Mouse (Mus musculus): ENCODE results near the gene Eci1. TPM values are rescaled to one million over a fixed set of nuclear protein-coding genes. Genes with fewer than 3 reads are reported as not detected.

Eci1 gene
- total RNA-seq, 2 experiments from 2014 or later = 30.7 to 35.5 TPM

- peak within 1 kb of the TSS; percentile 99 for H3K27ac ChIP-seq
- H3K4me3 ChIP-seq = peak within 1 kb of the TSS; percentile 68
- DNase-seq (ENCODE audit: low spot score in 2 of 2) = peak; percentile 96 to 99
- TF ChIP-seq CTCF (conservative IDR thresholded peaks at IDR 0.05) = peak; percentile 89
Measured at GRCm38 (mm10) chr17:24478663-24479380, 52.4 kb downstream of the Eci1 start, which contains the start of gene Mlst8. TSS of gene Mlst8 (minus strand) at chr17:24479078.

GRCm38 (mm10) chr17:24479431-24479830 lies 53.0 kb downstream of the Eci1 start:
- no peak for DNase-seq (ENCODE audit: low spot score in 2 of 2)
- H3K27ac ChIP-seq = peak overlapping the region; percentile 99
- H3K4me3 ChIP-seq = peak overlapping the region; percentile 68
- TF ChIP-seq CTCF (conservative IDR thresholded peaks at IDR 0.05) = no peak

DNA sequence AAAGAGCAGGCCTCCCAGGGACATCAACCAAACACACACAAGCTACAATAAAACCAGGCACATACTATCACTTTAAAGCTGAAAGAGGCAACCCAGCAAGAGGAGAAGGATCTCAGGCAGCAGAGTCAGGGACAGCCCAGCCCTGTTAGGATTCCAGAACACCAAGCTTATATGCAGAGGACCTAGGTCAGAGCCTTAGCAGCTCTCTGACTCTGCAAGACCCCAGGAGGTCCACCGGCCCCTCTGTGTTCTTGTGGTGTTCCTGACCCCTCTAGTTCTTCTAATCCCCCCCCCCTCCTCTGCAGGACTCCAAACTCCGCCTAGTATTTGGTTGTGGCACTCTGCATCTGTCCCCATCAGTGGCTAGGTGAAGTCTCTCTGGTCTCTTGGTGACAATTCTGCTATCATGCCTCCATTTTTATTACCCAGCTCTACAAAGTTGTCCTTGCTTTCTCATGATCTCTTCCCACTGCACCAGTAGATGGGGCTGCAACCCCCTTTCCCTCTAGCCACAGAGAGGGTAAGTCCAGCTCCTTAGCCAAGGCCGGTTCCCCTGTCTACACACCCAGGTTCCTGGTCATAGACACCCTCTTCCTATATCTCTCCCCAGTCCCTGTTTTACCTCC lies 53.9 kb downstream of the Eci1 start:
- H3K4me3 ChIP-seq = no peak overlapping the region
- DNase-seq (ENCODE audit: low spot score in 2 of 2) = no peak
- TF ChIP-seq CTCF (conservative IDR thresholded peaks at IDR 0.05) = peak; percentile 69
- no peak overlapping the region for H3K27ac ChIP-seq

- no peak overlapping the region for H3K4me3 ChIP-seq
- no peak for TF ChIP-seq CTCF (conservative IDR thresholded peaks at IDR 0.05)
- no peak for DNase-seq (ENCODE audit: low spot score in 2 of 2)
- no peak overlapping the region for H3K27ac ChIP-seq
Measured at GRCm38 (mm10) chr17:24481027-24481815, 54.8 kb downstream of the Eci1 start.

DNA sequence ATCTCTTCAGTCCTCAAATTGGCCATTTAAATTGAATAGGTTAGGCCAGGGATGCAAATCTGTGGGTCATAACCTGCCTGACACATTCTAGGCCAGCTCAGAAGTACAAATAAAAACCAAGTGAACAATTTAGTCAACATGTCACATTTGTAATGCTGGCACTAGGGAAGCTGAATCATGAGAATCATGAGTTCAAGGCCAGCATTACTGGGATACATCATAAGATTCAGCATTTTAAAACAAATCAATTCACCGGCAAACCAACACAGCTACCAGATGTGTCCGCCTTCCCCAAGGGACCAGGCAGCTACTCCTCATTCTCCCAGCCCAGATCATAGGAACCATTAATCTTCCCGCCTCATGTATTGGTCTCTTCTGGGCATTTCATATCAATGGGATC lies 57.1 kb downstream of the Eci1 start:
- TF ChIP-seq CTCF (conservative IDR thresholded peaks at IDR 0.05) = no peak

GRCm38 (mm10) chr17:24485090-24485860 lies 58.8 kb downstream of the Eci1 start:
- DNase-seq (ENCODE audit: low spot score in 2 of 2) = no peak

More for the DNA sequence above, 57.1 kb downstream of the Eci1 start:
- no peak overlapping the region for H3K4me3 ChIP-seq
- H3K27ac ChIP-seq = no peak overlapping the region
- DNase-seq (ENCODE audit: low spot score in 2 of 2) = no peak

GRCm38 (mm10) chr17:24488186-24488661 lies 61.8 kb downstream of the Eci1 start, which contains the start of gene Caskin1:
TSS of gene Caskin1 (plus strand) at chr17:24488601.
- Histone ChIP-seq H3K27ac (peak within 1 kb of the TSS; percentile 98), H3K4me3 (peak within 1 kb of the TSS; percentile 66)
- TF ChIP-seq CTCF (conservative IDR thresholded peaks at IDR 0.05) = no peak
- DNase-seq (ENCODE audit: low spot score in 2 of 2) = no peak

More at GRCm38 (mm10) chr17:24485090-24485860, 58.8 kb downstream of the Eci1 start:
- TF ChIP-seq CTCF (conservative IDR thresholded peaks at IDR 0.05) = no peak
- Histone ChIP-seq H3K4me3 (no peak overlapping the region), H3K27ac (peak overlapping the region; percentile 36)

- Histone ChIP-seq H3K27ac (peak overlapping the region; percentile 98), H3K4me3 (peak overlapping the region; percentile 66)
- TF ChIP-seq CTCF (conservative IDR thresholded peaks at IDR 0.05) = no peak
- DNase-seq (ENCODE audit: low spot score in 2 of 2) = no peak
Measured at GRCm38 (mm10) chr17:24488662-24489264, 62.3 kb downstream of the Eci1 start.

Other genes with a start within 250 kb of the Eci1 start
- gene Tbc1d24, start 221.1 kb upstream of the Eci1 start, total RNA-seq (2021) = 10 to 100 TPM; 61.2 to 66.1 TPM
- gene Ntn3, start 217.1 kb upstream of the Eci1 start, total RNA-seq (2021) = 1 to 10 TPM; 9.1 to 9.9 TPM
- 1 to 10 TPM; 9.5 to 9.8 TPM for gene Tedc2, start 205.8 kb upstream of the Eci1 start, total RNA-seq (2021)
- gene Ccnf, start 175.2 kb upstream of the Eci1 start, total RNA-seq (2021) = 1 to 10 TPM; 4.6 to 6.2 TPM
- gene Abca17, start 75.6 kb upstream of the Eci1 start, total RNA-seq (2021) = 1 to 10 TPM in 1 of 2 experiments, under 1 TPM in 1; 0.69 to 1.2 TPM
- gene Abca3, start 74.7 kb upstream of the Eci1 start, total RNA-seq (2021) = 10 to 100 TPM; 64.6 to 66.9 TPM
- 100 to 1,000 TPM; 127 to 134 TPM for gene Rnps1, start 12.1 kb upstream of the Eci1 start, total RNA-seq (2021)
- 10 to 100 TPM in 1 of 2 experiments, 1 to 10 TPM in 1; 5.4 to 10.7 TPM for gene Dnase1l2, start 16.5 kb downstream of the Eci1 start, total RNA-seq (2021)
- gene E4f1, start 43.7 kb downstream of the Eci1 start, total RNA-seq (2021) = 10 to 100 TPM; 34.0 to 39.4 TPM
- gene Pgp, start 43.8 kb downstream of the Eci1 start, total RNA-seq (2021) = 10 to 100 TPM; 58.2 to 62.7 TPM
- gene Bricd5, start 47.2 kb downstream of the Eci1 start, total RNA-seq (2021) = 1 to 10 TPM; 2.0 to 2.3 TPM
- 10 to 100 TPM; 36.0 to 44.9 TPM for gene Mlst8, start 52.4 kb downstream of the Eci1 start, total RNA-seq (2021)
- 100 to 1,000 TPM; 153 to 158 TPM for gene Caskin1, start 62.0 kb downstream of the Eci1 start, total RNA-seq (2021)
- 10 to 100 TPM; 87.9 to 95.5 TPM for gene Traf7, start 101.3 kb downstream of the Eci1 start, total RNA-seq (2021)
- gene Rab26, start 107.6 kb downstream of the Eci1 start, total RNA-seq (2021) = 10 to 100 TPM; 78.2 to 82.2 TPM
- gene Pkd1, start 123.2 kb downstream of the Eci1 start, total RNA-seq (2021) = 10 to 100 TPM; 87.0 to 93.3 TPM
- gene Tsc2, start 206.0 kb downstream of the Eci1 start, total RNA-seq (2021) = 100 to 1,000 TPM; 192 to 223 TPM
- 1 to 10 TPM; 6.2 to 6.8 TPM for gene Nthl1, start 206.0 kb downstream of the Eci1 start, total RNA-seq (2021)
- 10 to 100 TPM; 41.9 to 44.1 TPM for gene Slc9a3r2, start 223.7 kb downstream of the Eci1 start, total RNA-seq (2021)
- 1 to 10 TPM; 2.0 to 2.3 TPM for gene Npw, start 231.8 kb downstream of the Eci1 start, total RNA-seq (2021)
- gene Zfp598, start 243.0 kb downstream of the Eci1 start, total RNA-seq (2021) = 10 to 100 TPM; 36.6 to 43.9 TPM

Data from layer of hippocampus, adult 2 months (tissue).